Mouse (Mus musculus): ENCODE measurements at regions not wholly inside any gene's neighbourhood (a gene's known extent, or its start where the extent isn't known, plus 50 kb on each side); places are given as distances from the start of the nearest gene placed in this dataset.

- Histone ChIP-seq H3K36me3 (no peaks in the 10 kb centered on the region), H3K4me2 (replicated peaks) (no peak overlapping the region), H3K27ac (no peak overlapping the region), H3K9me3 (no peaks in the 10 kb centered on the region), H3K4me1 (replicated peaks) (peaks cover 6% of the 10 kb centered on the region), H3K27me3 (0 out of 2 replicates have a peak, but pooled peaks cover 3% of the 10 kb centered on the region), H3K9ac (replicated peaks) (no peak overlapping the region), H3K4me3 (replicated peaks) (no peak overlapping the region)
- no peak for ATAC-seq
- 72% methylated on average over 5 of the region's 5 CpGs for whole genome bisulfite sequencing
These were observed 52.9 kb upstream of the Tbl1xr1 start for GRCm38 (mm10) chr3:22023551-22023950.

GRCm38 (mm10) chr3:22024200-22024599 lies 52.3 kb upstream of the Tbl1xr1 start:
- no peak overlapping the region for H3K27ac ChIP-seq
- no peaks in the 10 kb centered on the region for H3K36me3 ChIP-seq
- ATAC-seq: no peak
- no peaks in the 10 kb centered on the region for H3K9me3 ChIP-seq
- no peak overlapping the region for H3K4me2 ChIP-seq (replicated peaks)
- peaks cover 6% of the 10 kb centered on the region for H3K4me1 ChIP-seq (replicated peaks)
- 11% methylated on average over 6 of the region's 6 CpGs for WGBS
- no peak overlapping the region for H3K4me3 ChIP-seq (replicated peaks)
- H3K9ac ChIP-seq (replicated peaks): no peak overlapping the region
- 0 out of 2 replicates have a peak, but pooled peaks cover 3% of the 10 kb centered on the region for H3K27me3 ChIP-seq

- no peak overlapping the region for H3K27ac ChIP-seq
- H3K4me1 ChIP-seq (replicated peaks): peaks cover 6% of the 10 kb centered on the region
- 25% methylated on average over 6 of the region's 6 CpGs for WGBS
- H3K9me3 ChIP-seq: no peaks in the 10 kb centered on the region
- ATAC-seq: no peak
- H3K4me3 ChIP-seq (replicated peaks): no peak overlapping the region
- H3K4me2 ChIP-seq (replicated peaks): no peak overlapping the region
- H3K9ac ChIP-seq (replicated peaks): no peak overlapping the region
- no peaks in the 10 kb centered on the region for H3K36me3 ChIP-seq
- H3K27me3 ChIP-seq: 0 out of 2 replicates have a peak, but pooled peaks cover 3% of the 10 kb centered on the region
These were observed 51.3 kb upstream of the Tbl1xr1 start for GRCm38 (mm10) chr3:22025119-22025518.

- Histone ChIP-seq H3K4me1 (replicated peaks) (peaks cover 6% of the 10 kb centered on the region), H3K4me2 (replicated peaks) (no peak overlapping the region), H3K9ac (replicated peaks) (no peak overlapping the region), H3K27me3 (0 out of 2 replicates have a peak, but pooled peaks cover 3% of the 10 kb centered on the region), H3K9me3 (no peaks in the 10 kb centered on the region), H3K27ac (no peak overlapping the region), H3K4me3 (replicated peaks) (no peak overlapping the region), H3K36me3 (no peaks in the 10 kb centered on the region)
- no peak for ATAC-seq
- WGBS: 72% methylated on average over 8 of the region's 8 CpGs
These were observed 50.8 kb upstream of the Tbl1xr1 start for GRCm38 (mm10) chr3:22025615-22026014.
